Mouse (Mus musculus): ENCODE results near the gene Lpar1.

Gene Lpar1

DNA sequence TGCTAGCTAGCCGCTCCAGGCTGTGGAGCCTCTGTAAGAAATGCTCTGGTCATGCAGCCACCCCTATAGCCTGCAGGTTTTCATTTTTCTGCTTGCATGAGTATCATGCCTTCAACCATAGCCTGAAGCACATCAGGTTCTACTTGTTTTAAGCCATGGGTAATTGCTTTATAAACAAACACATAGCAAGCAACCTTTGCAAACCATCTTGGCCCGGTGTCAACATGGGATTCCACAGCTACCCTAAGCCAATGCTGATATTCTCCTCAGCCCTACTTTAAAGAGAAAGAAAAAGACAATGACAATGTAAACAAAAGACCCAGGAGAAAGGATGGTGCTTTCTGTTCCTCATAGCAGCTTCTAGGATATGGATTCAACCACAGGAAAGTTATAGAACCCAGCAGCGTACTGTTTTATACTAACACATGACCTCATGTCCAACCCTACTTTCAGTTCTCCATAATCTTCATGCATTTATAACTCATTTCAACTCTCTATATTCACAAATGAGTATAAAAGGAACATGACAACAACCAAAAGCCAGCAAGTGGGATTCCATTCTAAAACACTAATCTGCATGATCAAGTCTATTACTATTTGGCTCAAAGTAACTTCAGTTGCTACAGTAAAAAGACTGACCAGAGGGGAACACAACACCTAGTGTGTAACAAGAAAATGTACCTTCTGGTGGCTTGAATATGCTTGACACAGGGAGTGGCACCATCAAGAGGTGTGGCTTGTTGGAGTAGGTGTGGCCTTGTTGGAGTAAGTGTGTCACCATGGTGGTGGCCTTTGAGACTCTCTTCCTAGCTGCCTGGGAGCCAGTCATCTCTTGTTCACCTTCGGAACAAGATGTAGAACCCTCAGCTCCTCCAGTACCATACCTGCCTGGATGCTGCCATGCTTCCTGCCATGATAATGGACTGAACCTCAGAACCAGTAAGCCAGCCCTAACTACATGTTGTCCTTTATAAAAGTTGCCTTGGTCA lies 46.9 kb downstream of the Lpar1 start:
- no peak for DNase-seq (ENCODE audit: low spot score in 2 of 2)

DNA sequence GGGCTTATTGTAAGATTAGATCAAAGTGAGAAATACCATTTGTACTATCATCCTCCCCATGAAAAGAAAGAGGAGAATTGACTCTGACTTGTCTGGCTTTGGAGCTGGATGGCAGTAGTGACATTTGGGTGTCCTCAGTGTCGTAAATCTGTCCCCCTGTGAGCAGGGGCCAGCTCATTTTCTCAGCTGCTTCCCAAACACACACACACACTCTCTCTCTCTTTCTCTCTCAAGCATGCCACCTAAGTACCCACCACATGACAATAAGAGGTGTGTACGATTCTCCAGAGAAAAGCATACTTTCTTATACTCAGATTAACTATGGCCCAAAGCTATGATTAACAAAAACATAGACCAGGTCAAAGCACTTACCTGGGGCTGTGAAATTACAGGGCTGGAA lies 49.4 kb downstream of the Lpar1 start:
- DNase-seq (ENCODE audit: low spot score in 2 of 2), result no peak

DNA sequence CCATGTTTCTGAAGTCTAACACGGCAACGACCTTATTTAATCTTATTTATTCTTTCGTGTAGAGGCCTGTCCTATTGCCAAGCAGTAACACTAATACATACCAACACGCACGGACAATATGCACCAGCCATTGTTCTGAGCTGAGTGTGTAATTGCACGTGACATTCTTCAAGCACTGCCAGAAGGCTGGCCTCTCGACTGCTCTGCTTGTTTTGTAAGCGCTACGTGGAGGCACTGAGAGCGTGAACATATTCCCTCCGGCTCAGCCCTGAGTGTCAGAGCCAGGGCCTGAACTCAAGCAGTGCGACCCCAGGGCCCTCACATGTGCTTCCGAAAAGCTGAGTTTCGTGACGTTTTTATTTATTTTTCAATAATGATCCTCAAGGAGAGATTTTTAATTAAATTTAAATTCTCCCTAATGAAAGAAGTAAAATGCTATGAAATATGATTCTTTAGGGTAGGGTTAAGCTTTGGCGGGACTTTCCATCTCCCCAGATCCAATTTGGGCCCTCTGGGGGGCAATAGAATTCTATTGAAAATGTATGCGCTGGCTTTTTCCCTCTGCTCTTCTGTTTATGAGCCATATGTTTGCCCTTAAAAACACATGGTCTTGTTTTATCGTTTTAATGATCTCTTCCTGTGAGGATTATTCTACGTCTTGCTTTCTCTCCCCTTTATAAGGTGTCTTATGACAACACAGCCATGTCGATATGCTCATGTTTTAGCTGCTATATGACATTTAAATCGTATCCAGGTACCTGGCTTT lies 52.5 kb downstream of the Lpar1 start:
- DNase-seq (ENCODE audit: low spot score in 2 of 2), result no peak

DNA sequence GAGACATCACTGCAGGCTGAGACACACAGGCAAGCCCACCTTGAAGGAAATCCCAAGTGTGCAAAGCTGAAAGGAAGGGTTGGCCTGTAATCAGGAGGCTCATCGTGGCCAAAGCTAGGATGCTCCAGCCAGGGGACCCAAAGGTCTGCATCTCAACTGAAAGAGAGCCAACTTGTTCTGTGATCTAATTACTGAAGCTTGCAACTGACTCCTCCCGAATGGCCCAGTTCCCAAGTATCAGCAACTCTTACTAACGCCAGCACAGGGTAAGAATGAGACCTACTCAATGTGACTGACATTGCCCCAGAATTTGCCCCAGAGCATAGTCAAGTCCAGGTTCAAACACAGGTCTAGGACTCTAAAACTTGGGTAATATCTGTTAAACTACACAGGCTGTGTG lies 53.9 kb downstream of the Lpar1 start:
- no peak for DNase-seq (ENCODE audit: low spot score in 2 of 2)

DNA sequence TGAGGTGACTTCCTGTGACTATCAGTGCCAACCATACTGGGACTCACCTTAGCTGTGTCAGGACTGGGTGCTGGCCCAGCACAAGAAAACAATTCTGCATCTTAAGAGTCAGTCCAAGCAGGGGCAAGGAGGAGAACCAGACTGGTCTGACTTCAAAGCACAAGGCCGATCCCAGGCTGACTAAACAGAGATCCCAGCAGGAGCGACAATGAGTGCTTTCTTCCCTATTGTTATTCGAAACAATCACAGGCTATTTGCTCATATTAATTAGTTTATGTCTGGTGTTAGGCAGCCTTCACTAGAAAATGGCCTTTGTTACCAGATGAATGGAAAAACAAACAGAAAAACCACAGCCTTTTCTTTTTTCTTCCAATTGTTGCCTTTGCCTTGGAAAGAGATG lies 54.5 kb downstream of the Lpar1 start:
- DNase-seq (ENCODE audit: low spot score in 2 of 2), result no peak

DNA sequence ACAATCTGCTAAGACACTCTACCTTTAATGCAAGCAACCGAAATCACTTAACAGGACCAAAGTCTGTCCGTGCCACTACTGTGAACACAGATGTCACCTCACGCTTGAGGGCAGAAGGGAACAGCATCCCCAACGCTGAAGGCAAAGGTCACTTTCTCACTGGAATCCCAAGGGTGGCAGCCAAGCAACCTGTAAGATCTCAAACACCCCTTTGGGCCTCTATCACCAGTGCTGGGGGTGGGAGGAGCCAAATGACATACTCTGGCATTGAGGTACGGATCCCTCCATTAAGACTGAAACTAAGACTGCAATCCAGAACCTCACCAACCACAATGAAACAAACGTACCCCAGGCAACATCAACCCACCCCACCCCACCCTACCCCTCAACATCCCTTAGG lies 55.0 kb downstream of the Lpar1 start:
- no peak for DNase-seq (ENCODE audit: low spot score in 2 of 2)

DNA sequence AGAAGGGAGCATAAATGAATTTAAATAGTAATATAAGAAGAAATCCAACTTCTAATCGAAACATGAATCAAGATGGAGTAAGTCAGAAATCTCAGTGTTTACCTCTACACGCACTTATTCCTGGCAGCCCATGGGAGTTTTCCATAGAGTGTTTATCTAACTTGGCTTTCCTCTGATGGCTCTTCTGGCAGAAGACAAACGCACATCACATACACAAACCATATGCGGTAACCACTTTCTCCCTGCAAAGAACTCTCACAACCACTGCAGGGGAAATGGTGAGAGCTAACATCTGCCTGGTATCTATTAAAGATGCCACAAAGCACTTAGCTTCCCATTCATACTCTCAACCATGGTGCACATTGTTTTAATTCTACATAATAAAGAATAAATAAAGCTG lies 56.4 kb downstream of the Lpar1 start:
- DNase-seq (ENCODE audit: low spot score in 2 of 2), result no peak

DNA sequence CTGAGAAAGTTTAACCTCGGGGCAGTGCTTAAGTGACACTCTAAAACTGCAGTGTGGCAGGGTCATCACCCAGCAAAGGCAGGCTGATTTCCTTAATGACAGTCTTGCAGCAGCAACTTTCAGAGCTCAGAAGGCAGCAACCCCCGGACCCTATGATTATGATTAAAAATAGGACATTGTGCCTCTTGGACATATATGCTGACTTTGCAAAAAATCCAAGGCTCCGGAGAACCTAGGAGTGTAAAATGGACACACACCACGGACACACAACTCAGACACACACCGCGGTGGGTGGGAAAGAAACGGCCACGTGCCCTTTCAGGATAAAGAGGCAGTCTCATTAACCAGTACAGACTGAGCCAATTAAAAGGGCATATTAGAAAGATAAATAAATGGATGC lies 57.0 kb downstream of the Lpar1 start:
- no peak for DNase-seq (ENCODE audit: low spot score in 2 of 2)

DNA sequence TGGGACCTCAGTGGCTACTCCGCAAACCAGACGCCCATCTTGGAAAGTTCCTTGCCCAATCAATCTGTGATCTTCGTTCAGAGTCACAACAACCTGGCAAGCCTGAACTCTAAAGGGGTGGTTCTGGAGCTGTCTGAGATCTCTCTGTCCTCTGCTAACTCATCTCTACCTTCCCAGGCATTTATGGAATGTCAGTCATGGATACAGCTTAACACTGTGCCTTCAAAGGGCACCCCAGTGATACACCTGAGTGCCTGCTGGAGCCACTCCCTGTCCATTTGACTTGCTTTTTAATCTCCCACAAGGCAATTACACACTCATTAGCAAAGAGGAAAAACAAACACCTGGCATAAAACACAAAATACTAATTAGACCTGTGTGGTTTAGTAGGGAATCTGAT lies 62.0 kb downstream of the Lpar1 start:
- no peak for DNase-seq (ENCODE audit: low spot score in 2 of 2)

DNA sequence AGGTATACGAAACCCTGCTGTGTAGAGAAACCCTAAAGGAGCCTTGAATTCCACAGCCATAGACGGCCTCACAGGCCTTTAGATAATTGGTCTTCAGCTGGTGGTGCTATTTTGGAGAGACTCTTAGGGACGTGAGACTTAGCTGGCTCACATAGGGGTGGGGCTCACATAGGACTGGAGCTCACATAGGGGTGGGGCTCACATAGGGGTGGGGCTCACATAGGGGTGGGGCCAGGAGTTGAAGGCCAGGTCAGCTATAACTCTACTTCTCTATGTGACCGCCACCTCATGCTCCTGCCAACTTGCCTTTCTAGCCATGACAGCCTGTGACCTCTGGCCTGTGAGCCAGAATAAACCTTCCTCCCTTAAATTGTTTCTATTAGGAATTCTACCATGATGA lies 63.3 kb downstream of the Lpar1 start:
- no peak for DNase-seq (ENCODE audit: low spot score in 2 of 2)

DNA sequence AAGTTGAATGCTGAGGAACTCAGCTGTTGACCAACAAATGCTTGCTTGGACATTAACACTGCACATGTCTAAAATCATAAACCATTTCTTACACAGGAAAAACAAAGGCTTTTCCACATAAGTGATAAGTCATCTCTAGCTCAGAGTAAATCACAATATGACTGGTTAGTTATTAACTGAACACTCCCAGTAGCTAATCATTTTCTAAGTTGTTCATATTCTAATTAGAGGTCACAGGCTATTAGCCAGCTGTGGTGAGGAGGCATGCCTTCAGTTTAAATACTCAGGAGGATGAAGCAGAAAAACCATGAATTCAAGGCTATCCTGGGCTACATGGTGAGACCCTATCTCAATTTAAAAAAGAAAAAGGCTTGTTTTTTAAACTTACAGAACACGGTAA lies 75.1 kb downstream of the Lpar1 start:
- DNase-seq (ENCODE audit: low spot score in 2 of 2), result no peak

DNA sequence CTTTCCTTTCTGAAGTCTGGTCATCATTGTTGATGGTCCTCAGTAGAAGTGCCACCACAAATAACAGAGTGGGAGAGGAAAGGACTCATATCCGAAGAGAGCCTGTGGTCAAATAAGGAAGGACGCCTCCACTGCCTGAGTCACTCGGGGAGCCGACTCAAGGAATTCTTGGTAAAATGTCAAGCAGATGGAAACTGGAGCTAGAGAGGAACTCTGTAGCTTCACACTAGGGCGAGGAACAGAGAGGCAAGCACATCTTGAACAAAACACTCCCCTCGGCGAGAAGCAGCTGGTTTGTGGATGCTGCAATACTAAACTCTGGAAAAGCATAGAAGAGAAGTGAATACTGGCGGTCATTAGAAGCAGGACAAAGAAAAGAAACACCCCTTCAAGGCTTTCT lies 76.0 kb downstream of the Lpar1 start:
- no peak for DNase-seq (ENCODE audit: low spot score in 2 of 2)

DNA sequence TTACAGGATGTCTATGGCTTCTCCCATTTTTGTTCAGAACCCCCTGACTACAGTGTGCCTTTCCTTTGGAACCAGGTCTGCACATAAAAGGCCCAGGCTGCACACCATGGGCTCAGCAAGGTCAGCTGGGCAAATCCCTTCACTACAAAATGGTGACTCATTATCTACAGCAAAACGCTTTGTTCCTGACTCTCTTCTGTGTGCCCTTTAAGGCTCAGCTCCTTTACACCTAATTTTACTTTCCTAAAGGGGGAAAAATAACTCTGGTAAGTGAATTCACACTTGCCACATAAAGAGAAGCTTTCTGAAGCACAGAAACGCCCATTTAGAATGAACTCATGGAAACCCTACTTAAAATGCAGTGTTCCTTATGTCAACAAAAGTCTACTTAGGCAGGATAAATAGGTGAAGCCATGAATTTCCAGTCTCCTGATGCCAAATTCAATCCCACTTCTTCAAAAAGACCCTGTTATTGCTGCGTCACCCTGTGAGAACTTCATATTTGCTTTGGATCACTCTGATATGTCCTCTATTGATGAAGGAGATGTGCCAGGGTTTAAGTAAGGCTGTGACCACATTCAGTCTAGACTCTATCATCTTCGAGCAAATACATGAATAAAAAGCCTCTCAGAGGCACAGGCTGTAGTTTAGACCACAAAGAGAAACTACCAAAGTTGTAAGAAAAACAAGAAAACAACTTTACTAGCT lies 82.3 kb downstream of the Lpar1 start:
- no peak for DNase-seq (ENCODE audit: low spot score in 2 of 2)

DNA sequence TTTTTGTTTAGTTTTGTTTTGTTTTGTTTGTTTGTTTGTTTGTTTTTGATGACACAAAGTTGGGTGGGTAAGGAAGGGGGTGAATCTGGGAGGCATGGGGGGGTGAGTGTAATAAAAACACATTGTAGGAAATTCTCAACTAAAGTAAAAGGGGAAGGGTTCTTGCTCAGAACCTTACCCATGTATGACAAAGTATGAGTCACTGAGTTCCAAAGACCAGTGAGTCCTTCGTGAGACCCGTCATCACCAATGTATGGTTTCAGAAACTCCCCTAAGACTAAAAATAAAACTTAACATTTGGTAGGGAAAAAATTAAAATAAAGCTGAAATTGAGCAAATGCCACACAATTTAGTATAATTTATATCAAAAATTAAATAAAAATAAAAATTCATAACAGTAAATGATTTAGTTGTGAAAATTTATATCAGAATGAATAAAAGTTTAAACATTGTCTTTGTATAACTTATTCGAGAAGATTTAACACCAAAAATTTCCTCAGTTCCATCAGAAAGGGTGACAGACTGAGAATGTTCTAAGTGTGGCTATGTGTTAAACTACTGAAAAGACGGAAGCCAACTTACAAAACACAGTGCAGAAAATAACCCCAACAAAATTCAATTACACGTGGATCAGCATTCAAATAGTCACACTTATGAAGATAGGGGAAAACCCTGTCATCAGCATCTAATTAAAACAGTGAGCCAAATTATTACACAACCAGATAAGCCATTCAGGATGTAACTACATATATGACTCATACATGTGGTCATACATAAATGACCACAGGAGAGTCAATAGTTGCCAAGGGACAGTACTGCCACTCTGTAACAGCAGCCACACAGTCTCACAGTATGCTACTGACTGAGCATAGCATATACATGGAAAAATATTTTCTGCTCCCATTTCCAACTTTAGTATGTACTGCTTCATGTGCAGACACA lies 83.8 kb downstream of the Lpar1 start:
- no peak for DNase-seq (ENCODE audit: low spot score in 2 of 2)

DNA sequence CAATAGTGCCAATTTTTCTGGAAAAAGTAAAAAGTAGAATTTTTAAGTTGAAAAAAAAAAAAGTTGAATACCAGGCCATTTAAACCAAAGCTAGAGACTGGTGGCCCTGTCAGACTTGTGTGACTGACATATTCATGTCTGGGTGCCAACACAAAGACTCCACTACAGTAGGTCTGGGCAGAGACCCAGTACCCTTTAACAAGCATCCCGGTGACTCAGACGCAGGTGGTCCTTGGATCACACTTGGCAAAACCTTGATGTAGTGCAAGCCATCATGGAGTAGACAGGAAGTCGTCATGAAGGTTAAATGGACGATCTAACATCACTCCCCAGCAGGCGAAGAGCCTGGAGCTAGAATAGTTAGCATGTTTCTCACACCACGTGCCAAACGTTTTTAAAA lies 84.7 kb downstream of the Lpar1 start:
- DNase-seq (ENCODE audit: low spot score in 2 of 2), result no peak

DNA sequence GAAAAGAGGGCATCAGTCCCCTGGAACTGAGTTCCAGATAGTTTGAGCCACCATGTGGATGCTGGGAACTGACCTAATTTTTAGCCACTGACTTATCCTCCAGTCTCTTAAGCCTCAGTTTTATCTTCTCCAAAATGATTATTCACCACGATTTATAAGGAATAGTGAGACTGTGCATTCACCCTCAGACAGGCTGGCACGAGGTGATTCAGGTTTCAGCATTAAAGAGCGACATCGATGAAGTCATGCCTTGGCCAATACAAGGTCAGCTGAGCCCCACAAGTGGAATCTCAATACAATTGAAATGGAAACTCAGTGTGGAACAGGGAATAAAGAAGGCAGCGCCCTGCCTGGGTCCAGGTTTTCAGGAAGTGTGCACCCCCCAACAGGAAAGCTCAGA lies 88.1 kb downstream of the Lpar1 start:
- DNase-seq (ENCODE audit: low spot score in 2 of 2), result no peak

DNA sequence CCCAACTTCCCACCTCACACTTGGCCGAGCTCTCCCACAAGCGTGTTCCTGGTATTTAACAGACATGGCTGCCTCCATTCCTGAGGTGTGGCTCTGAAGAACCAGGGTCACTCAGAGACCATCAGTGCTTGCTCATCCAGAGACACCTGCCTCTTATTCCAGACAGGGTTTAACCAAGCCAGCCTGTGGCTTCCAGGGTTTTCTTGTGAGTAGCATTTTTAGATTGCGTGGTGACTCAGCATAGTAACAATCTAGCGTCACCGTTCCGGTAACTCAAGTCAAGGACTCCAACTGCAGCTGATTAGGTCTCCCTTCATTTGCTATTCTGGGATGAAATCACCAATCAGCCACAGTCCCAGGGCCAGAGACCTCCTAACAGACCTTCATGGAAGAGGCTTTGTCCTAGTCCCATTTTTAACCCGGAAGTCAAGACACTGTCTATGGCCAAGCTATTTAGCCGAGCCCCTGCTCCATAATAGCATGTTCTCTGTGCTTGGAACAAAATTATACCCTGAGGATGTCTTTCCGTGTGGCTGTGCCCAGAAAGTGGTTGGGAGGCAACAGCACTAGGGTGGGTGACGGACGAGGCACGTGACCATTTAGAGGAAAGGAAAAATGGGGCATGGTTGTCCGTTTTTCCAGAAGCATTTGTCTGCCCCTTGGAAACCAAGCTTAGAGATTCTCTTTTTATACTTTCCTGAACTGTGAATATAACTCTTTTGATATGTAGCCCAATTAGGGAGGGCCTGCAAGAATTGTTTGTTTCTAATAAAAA lies 89.1 kb downstream of the Lpar1 start:
- no peak for DNase-seq (ENCODE audit: low spot score in 2 of 2)

DNA sequence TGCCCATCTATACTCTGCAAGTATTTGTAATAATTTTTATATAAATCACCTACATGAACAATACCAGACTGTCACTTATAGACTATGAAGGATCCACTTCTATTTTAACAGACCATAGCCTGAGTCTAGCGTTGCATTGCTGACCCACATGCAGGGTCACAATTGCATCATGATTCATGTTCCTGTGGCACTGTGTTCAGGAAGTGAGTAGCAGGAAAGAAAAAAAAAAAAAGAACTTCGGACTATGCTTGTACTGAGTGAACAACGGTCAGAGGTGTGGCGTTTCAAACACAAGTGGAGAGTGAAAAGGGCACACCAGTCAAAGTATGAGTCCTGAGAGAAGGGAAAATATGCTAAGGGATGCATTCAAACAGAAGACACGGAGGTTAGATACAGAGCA lies 90.7 kb downstream of the Lpar1 start:
- no peak for DNase-seq (ENCODE audit: low spot score in 2 of 2)

DNA sequence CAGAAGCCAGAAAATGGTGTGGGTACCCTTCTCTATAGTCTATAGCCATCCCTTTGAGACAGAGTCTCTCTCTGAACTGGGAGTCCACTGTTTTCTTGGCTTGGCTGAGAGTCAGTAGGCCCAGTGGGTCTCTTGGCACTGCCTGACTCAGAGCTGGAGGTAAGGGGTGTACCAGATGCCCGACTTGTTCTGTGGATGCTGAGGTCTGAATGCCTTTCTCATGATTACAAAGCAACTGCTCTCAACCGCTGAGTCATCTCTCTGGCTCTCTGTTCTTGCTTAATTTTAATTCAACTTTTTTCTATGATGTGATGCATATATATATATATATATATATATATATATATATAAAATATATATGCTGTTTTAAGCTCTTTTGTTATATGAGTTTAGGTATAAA lies 91.1 kb downstream of the Lpar1 start:
- DNase-seq (ENCODE audit: low spot score in 2 of 2), result no peak

DNA sequence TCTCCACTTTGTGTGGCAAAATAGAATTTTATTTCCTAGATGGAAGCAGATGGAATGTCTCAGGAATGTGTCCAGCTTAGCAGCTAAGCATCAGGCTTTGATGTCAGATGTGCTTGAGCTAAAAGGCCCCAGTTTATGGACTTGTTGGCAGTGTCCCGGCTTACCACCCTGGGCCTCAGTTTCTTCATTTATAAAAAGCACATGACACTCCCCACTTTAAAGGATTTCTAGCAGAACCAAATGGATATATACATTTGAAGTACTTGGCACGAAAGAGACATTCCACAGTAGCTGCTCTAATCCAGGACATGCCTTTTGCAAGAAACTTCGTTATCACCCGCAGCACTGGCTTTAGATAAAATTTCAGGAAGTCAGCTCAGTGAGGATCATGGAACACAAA lies 100.4 kb downstream of the Lpar1 start:
- DNase-seq (ENCODE audit: low spot score in 2 of 2), result no peak

DNA sequence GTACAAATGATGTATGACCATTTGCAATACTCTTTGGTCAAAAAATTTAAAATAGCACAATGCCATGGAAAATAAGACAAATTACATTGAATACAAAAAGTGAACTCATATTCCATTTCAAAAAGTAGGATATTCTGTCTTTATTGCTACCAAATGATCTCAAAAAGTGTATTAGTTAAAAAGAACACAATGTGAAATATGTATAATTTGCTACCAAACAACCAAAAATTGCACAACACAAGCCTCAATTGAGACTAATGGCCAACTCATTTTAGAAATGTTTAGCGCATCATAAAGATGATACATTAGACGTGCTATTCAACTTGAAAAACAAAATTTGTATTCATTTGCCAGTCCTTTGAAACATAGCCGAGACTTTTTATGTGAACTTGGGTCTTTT lies 104.9 kb downstream of the Lpar1 start:
- no peak for DNase-seq (ENCODE audit: low spot score in 2 of 2)

Measured in spleen, postnatal 14 days (tissue).